Mouse (Mus musculus): ENCODE measurements at regions not wholly inside any gene's neighbourhood (a gene's known extent, or its start where the extent isn't known, plus 50 kb on each side); places are given as distances from the start of the nearest gene placed in this dataset.

- no peak for DNase-seq
Observed at GRCm38 (mm10) chr6:14044654-14045053, 173.3 kb upstream of the 2610001J05Rik start.

- DNase-seq, result no peak
Observed at GRCm38 (mm10) chr6:14025898-14026297, 154.6 kb upstream of the 2610001J05Rik start.

GRCm38 (mm10) chr6:14018928-14019327 lies 147.6 kb upstream of the 2610001J05Rik start:
- no peak for DNase-seq

- DNase-seq, result no peak
Observed at GRCm38 (mm10) chr6:13982606-13983389, 111.5 kb upstream of the 2610001J05Rik start.

- DNase-seq, result no peak
Observed at GRCm38 (mm10) chr6:13974710-13975506, 103.6 kb upstream of the 2610001J05Rik start.

- no peak for DNase-seq
Observed at GRCm38 (mm10) chr6:13964471-13964870, 93.2 kb upstream of the 2610001J05Rik start.

GRCm38 (mm10) chr6:13964013-13964412 lies 92.7 kb upstream of the 2610001J05Rik start:
- no peak for DNase-seq

GRCm38 (mm10) chr6:13949640-13950039 lies 78.3 kb upstream of the 2610001J05Rik start:
- peak; percentile 2 for DNase-seq

- DNase-seq, result no peak
Observed at GRCm38 (mm10) chr6:13920809-13921760, 49.8 kb upstream of the 2610001J05Rik start.
